Mouse (Mus musculus): ENCODE results near the gene Rrad. TPM values are rescaled to one million over a fixed set of nuclear protein-coding genes. Genes with fewer than 3 reads are reported as not detected.

Gene Rrad
- polyA plus RNA-seq, 1 experiment from 2014 or later: 417 TPM

- H3K9ac ChIP-seq (ENCODE audit: low read length): peak overlapping the region; percentile 95
- H3K9me3 ChIP-seq (ENCODE audit: control insufficient read depth, low read length): no peaks in the 10 kb centered on the region
- peak overlapping the region; percentile 80 for H3K4me2 ChIP-seq (ENCODE audit: low read length)
- H3K4me3 ChIP-seq (ENCODE audit: control insufficient read depth in 1 of 2, insufficient read depth in 1 of 2, low read depth in 1 of 2, low read length in 2 of 2): peak overlapping the region; percentile 76 to 97
- no peak for ATAC-seq (ENCODE audit: insufficient number of reproducible peaks, insufficient read depth, low FRiP score, low read depth)
- WGBS: 7% methylated on average over 8 of the region's 8 CpGs
- H3K27ac ChIP-seq (replicated peaks in 1 of 2; ENCODE audit: control insufficient read depth in 1 of 2, insufficient read depth in 1 of 2, low read depth in 2 of 2, low read length in 2 of 2): peak overlapping the region; percentile 93 to 98
- peaks cover 30 to 36% of the 10 kb centered on the region in 2 experiments for H3K4me1 ChIP-seq (ENCODE audit: control insufficient read depth in 2 of 2, insufficient read depth in 2 of 2, low read length in 2 of 2)
- H3K27me3 ChIP-seq (ENCODE audit: control insufficient read depth, insufficient read depth, low read length): no peaks in the 10 kb centered on the region
- H3K36me3 ChIP-seq (ENCODE audit: control insufficient read depth, insufficient read depth, low read length): peaks cover 34% of the 10 kb centered on the region
Observed at GRCm38 (mm10) chr8:104630111-104630479, 1.0 kb downstream of the Rrad start.

GRCm38 (mm10) chr8:104629306-104630110 lies 1.6 kb downstream of the Rrad start:
- 16% methylated on average over 22 of the region's 22 CpGs for WGBS
- H3K27me3 ChIP-seq (ENCODE audit: control insufficient read depth, insufficient read depth, low read length): no peaks in the 10 kb centered on the region
- peaks cover 28% of the 10 kb centered on the region for H3K36me3 ChIP-seq (ENCODE audit: control insufficient read depth, insufficient read depth, low read length)
- H3K27ac ChIP-seq (replicated peaks in 1 of 2; ENCODE audit: control insufficient read depth in 1 of 2, insufficient read depth in 1 of 2, low read depth in 2 of 2, low read length in 2 of 2): peak overlapping the region; percentile 93 to 98
- H3K4me3 ChIP-seq (ENCODE audit: control insufficient read depth in 1 of 2, insufficient read depth in 1 of 2, low read depth in 1 of 2, low read length in 2 of 2): peak overlapping the region; percentile 76 to 97
- H3K9ac ChIP-seq (ENCODE audit: low read length): peak overlapping the region; percentile 95
- H3K4me2 ChIP-seq (ENCODE audit: low read length): peak overlapping the region; percentile 80
- peak; percentile 16; the same call in 1 of the 2 replicates for ATAC-seq (ENCODE audit: insufficient number of reproducible peaks, insufficient read depth, low FRiP score, low read depth)
- H3K4me1 ChIP-seq (ENCODE audit: control insufficient read depth in 2 of 2, insufficient read depth in 2 of 2, low read length in 2 of 2): peaks cover 35 to 42% of the 10 kb centered on the region in 2 experiments
- H3K9me3 ChIP-seq (ENCODE audit: control insufficient read depth, low read length): no peaks in the 10 kb centered on the region

GRCm38 (mm10) chr8:104628402-104628801 lies 2.7 kb downstream of the Rrad start:
- 85% methylated on average over 21 of the region's 21 CpGs for WGBS
- Histone ChIP-seq H3K4me1 (ENCODE audit: control insufficient read depth in 2 of 2, insufficient read depth in 2 of 2, low read length in 2 of 2) (peaks cover 31 to 45% of the 10 kb centered on the region in 2 experiments), H3K9me3 (ENCODE audit: control insufficient read depth, low read length) (no peaks in the 10 kb centered on the region), H3K4me3 (ENCODE audit: control insufficient read depth in 1 of 2, insufficient read depth in 1 of 2, low read depth in 1 of 2, low read length in 2 of 2) (peak overlapping the region; percentile 5 to 76; a peak in 3 of 4 replicates), H3K9ac (ENCODE audit: low read length) (peak overlapping the region; percentile 95), H3K36me3 (ENCODE audit: control insufficient read depth, insufficient read depth, low read length) (peaks cover 26% of the 10 kb centered on the region), H3K4me2 (ENCODE audit: low read length) (peak overlapping the region; percentile 80), H3K27me3 (ENCODE audit: control insufficient read depth, insufficient read depth, low read length) (no peaks in the 10 kb centered on the region), H3K27ac (replicated peaks in 1 of 2; ENCODE audit: control insufficient read depth in 1 of 2, insufficient read depth in 1 of 2, low read depth in 2 of 2, low read length in 2 of 2) (peak overlapping the region; percentile 47 to 93)
- ATAC-seq (ENCODE audit: insufficient number of reproducible peaks, insufficient read depth, low FRiP score, low read depth): no peak

- whole genome bisulfite sequencing: 67% methylated on average over 4 of the region's 4 CpGs
- Histone ChIP-seq H3K4me1 (ENCODE audit: control insufficient read depth in 2 of 2, insufficient read depth in 2 of 2, low read length in 2 of 2) (peaks cover 22 to 35% of the 10 kb centered on the region in 2 experiments), H3K9ac (ENCODE audit: low read length) (peak overlapping the region; percentile 95)
Observed at GRCm38 (mm10) chr8:104627065-104627740, 3.9 kb downstream of the Rrad start.

GRCm38 (mm10) chr8:104624161-104624560 lies 7.0 kb downstream of the Rrad start, which contains the start of gene Cdh16:
Gene Cdh16, minus strand, starts transcription at chr8:104624396.
- Histone ChIP-seq H3K4me3 (ENCODE audit: control insufficient read depth in 1 of 2, insufficient read depth in 1 of 2, low read depth in 1 of 2, low read length in 2 of 2) (no peak within 1 kb of the TSS), H3K27me3 (ENCODE audit: control insufficient read depth, insufficient read depth, low read length) (no peaks in the 10 kb centered on the region), H3K36me3 (ENCODE audit: control insufficient read depth, insufficient read depth, low read length) (peaks cover 19% of the 10 kb centered on the region), H3K4me1 (ENCODE audit: control insufficient read depth in 2 of 2, insufficient read depth in 2 of 2, low read length in 2 of 2) (peaks cover 16 to 32% of the 10 kb centered on the region in 2 experiments), H3K9ac (ENCODE audit: low read length) (peak within 1 kb of the TSS; percentile 34; the same call in 1 of the 2 replicates), H3K4me2 (ENCODE audit: low read length) (no peak within 1 kb of the TSS), H3K27ac (replicated peaks in 1 of 2; ENCODE audit: control insufficient read depth in 1 of 2, insufficient read depth in 1 of 2, low read depth in 2 of 2, low read length in 2 of 2) (peak within 1 kb of the TSS; percentile 10 to 35; a peak in 2 of 4 replicates), H3K9me3 (ENCODE audit: control insufficient read depth, low read length) (no peaks in the 10 kb centered on the region)
- ATAC-seq (ENCODE audit: insufficient number of reproducible peaks, insufficient read depth, low FRiP score, low read depth): no peak
- 78% methylated on average over 6 of the region's 6 CpGs for whole genome bisulfite sequencing

More at GRCm38 (mm10) chr8:104627065-104627740, 3.9 kb downstream of the Rrad start:
- Histone ChIP-seq H3K36me3 (ENCODE audit: control insufficient read depth, insufficient read depth, low read length) (peaks cover 26% of the 10 kb centered on the region), H3K4me3 (ENCODE audit: control insufficient read depth in 1 of 2, insufficient read depth in 1 of 2, low read depth in 1 of 2, low read length in 2 of 2) (no peak overlapping the region), H3K27ac (replicated peaks in 1 of 2; ENCODE audit: control insufficient read depth in 1 of 2, insufficient read depth in 1 of 2, low read depth in 2 of 2, low read length in 2 of 2) (peak overlapping the region; percentile 72 to 93), H3K9me3 (ENCODE audit: control insufficient read depth, low read length) (no peaks in the 10 kb centered on the region), H3K27me3 (ENCODE audit: control insufficient read depth, insufficient read depth, low read length) (no peaks in the 10 kb centered on the region), H3K4me2 (ENCODE audit: low read length) (no peak overlapping the region; the same call in 1 of the 2 replicates)
- ATAC-seq (ENCODE audit: insufficient number of reproducible peaks, insufficient read depth, low FRiP score, low read depth): no peak

GRCm38 (mm10) chr8:104620765-104621164 lies 10.4 kb downstream of the Rrad start:
- no peaks in the 10 kb centered on the region for H3K27me3 ChIP-seq (ENCODE audit: control insufficient read depth, insufficient read depth, low read length)
- H3K27ac ChIP-seq (replicated peaks in 1 of 2; ENCODE audit: control insufficient read depth in 1 of 2, insufficient read depth in 1 of 2, low read depth in 2 of 2, low read length in 2 of 2): no peak overlapping the region
- H3K9ac ChIP-seq (ENCODE audit: low read length): no peak overlapping the region
- ATAC-seq (ENCODE audit: insufficient number of reproducible peaks, insufficient read depth, low FRiP score, low read depth): no peak
- WGBS: 61% methylated on average over 5 of the region's 5 CpGs
- H3K9me3 ChIP-seq (ENCODE audit: control insufficient read depth, low read length): no peaks in the 10 kb centered on the region
- H3K4me3 ChIP-seq (ENCODE audit: control insufficient read depth in 1 of 2, insufficient read depth in 1 of 2, low read depth in 1 of 2, low read length in 2 of 2): no peak overlapping the region
- H3K36me3 ChIP-seq (ENCODE audit: control insufficient read depth, insufficient read depth, low read length): no peaks in the 10 kb centered on the region
- H3K4me2 ChIP-seq (ENCODE audit: low read length): no peak overlapping the region
- H3K4me1 ChIP-seq (ENCODE audit: control insufficient read depth in 2 of 2, insufficient read depth in 2 of 2, low read length in 2 of 2): peaks cover 4 to 13% of the 10 kb centered on the region in 2 experiments; a peak in 3 of 4 replicates

GRCm38 (mm10) chr8:104613119-104613518 lies 18.0 kb downstream of the Rrad start:
- 11% methylated on average over 4 of the region's 4 CpGs for WGBS
- no peaks in the 10 kb centered on the region for H3K9me3 ChIP-seq (ENCODE audit: control insufficient read depth, low read length)
- H3K27me3 ChIP-seq (ENCODE audit: control insufficient read depth, insufficient read depth, low read length): no peaks in the 10 kb centered on the region
- H3K4me2 ChIP-seq (ENCODE audit: low read length): peak overlapping the region; percentile 41; the same call in 1 of the 2 replicates
- H3K4me1 ChIP-seq (ENCODE audit: control insufficient read depth in 2 of 2, insufficient read depth in 2 of 2, low read length in 2 of 2): peaks cover 43 to 56% of the 10 kb centered on the region in 2 experiments
- H3K4me3 ChIP-seq (ENCODE audit: control insufficient read depth in 1 of 2, insufficient read depth in 1 of 2, low read depth in 1 of 2, low read length in 2 of 2): no peak overlapping the region
- no peaks in the 10 kb centered on the region for H3K36me3 ChIP-seq (ENCODE audit: control insufficient read depth, insufficient read depth, low read length)
- no peak for ATAC-seq (ENCODE audit: insufficient number of reproducible peaks, insufficient read depth, low FRiP score, low read depth)
- peak overlapping the region; percentile 95 to 99 for H3K27ac ChIP-seq (replicated peaks in 1 of 2; ENCODE audit: control insufficient read depth in 1 of 2, insufficient read depth in 1 of 2, low read depth in 2 of 2, low read length in 2 of 2)
- H3K9ac ChIP-seq (ENCODE audit: low read length): no peak overlapping the region
